Mouse (Mus musculus) neural tube, embryonic 15.5 days (tissue): ENCODE measurements at regions not wholly inside any gene's neighbourhood (a gene's known extent, or its start where the extent isn't known, plus 50 kb on each side); places are given as distances from the start of the nearest gene placed in this dataset.

Experiments used
- ATAC-seq: fragments of 200-750 bp; cut with Nextera tagmentation; 2 replicates; pipeline ENCODE4 v1.8.0; 2017; ENCODE audit warnings: mild to moderate bottlenecking, moderate TSS enrichment, moderate library complexity; ENCODE audit not compliant: low FRiP score
- H3K27ac ChIP-seq: fragments of 300-500 bp; sonication (generic); replicated peaks from 2 replicates; pipeline ENCODE4 v1.5.1; 2015; ENCODE audit warnings: mild to moderate bottlenecking, inconsistent platforms
- H3K27me3 ChIP-seq: fragments of 300-500 bp; sonication (generic); replicated peaks from 2 replicates; pipeline ENCODE4 v1.6.1; 2015; ENCODE audit warnings: inconsistent platforms
- H3K36me3 ChIP-seq: fragments of 300-500 bp; sonication (generic); 2 replicates; pipeline ENCODE4 v1.6.1; 2015; ENCODE audit warnings: inconsistent platforms
- H3K4me1 ChIP-seq: fragments of 300-500 bp; sonication (generic); 2 replicates; pipeline ENCODE4 v1.6.1; 2015; ENCODE audit warnings: inconsistent platforms
- H3K4me2 ChIP-seq: fragments of 300-500 bp; sonication (generic); 2 replicates; pipeline ENCODE4 v1.6.1; 2015; ENCODE audit warnings: inconsistent platforms, mild to moderate bottlenecking, moderate library complexity
- H3K4me3 ChIP-seq: fragments of 300-500 bp; sonication (generic); replicated peaks from 2 replicates; pipeline ENCODE4 v1.5.1; 2015; ENCODE audit warnings: mild to moderate bottlenecking, inconsistent platforms
- H3K9ac ChIP-seq: fragments of 300-500 bp; sonication (generic); replicated peaks from 2 replicates; pipeline ENCODE4 v1.6.1; 2015; ENCODE audit warnings: mild to moderate bottlenecking, inconsistent platforms
- H3K9me3 ChIP-seq: fragments of 300-500 bp; sonication (generic); replicated peaks from 2 replicates; pipeline ENCODE4 v1.6.1; 2016; ENCODE audit warnings: inconsistent platforms
- WGBS: fragments of 180-500 bp; shearing (Covaris S2); methylation state at CpG from one replicate; pipeline ENCODE4 v1.1.7; 2015; ENCODE audit warnings: mixed read lengths; 5-methylcytosine and 5-hydroxymethylcytosine counted together

GRCm38 (mm10) chr3:10974429-10974828 is 638.9 kb upstream of the Gm38303 start:
- Histone ChIP-seq H3K27me3 (no peaks in the 10 kb centered on the region), H3K9me3 (no peaks in the 10 kb centered on the region), H3K4me3 (no peak overlapping the region), H3K4me1 (no peaks in the 10 kb centered on the region), H3K9ac (no peak overlapping the region), H3K36me3 (no peaks in the 10 kb centered on the region), H3K4me2 (no peak overlapping the region), H3K27ac (no peak overlapping the region)
- ATAC-seq: no peak
- WGBS: 94% methylated on average over 3 of the region's 3 CpGs

DNA sequence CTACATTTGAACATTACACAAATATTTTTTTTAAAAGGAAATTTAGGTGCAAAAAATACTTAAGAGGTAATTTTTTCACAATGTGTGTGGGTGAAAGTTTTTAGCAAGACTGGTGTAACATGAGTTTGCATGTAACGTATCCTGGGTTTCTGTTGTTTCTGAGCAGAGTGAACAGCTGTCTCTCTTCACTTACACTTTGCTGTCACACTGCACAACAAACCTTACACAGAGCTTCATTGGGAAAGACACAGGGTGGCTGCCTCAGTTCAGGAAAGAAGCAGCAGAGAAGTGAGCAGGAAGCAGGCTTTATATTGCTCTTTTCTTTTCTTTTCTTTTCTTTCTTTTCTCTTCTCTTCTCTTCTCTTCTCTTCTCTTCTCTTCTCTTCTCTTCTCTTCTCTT is 617.1 kb upstream of the Gm38303 start:
- Histone ChIP-seq H3K27ac (no peak overlapping the region), H3K36me3 (no peaks in the 10 kb centered on the region), H3K4me2 (no peak overlapping the region), H3K9me3 (no peaks in the 10 kb centered on the region), H3K4me3 (no peak overlapping the region), H3K9ac (no peak overlapping the region), H3K27me3 (no peaks in the 10 kb centered on the region), H3K4me1 (no peaks in the 10 kb centered on the region)
- no peak for ATAC-seq
- WGBS: 95% methylated on average over 1 of the region's 1 CpGs

DNA sequence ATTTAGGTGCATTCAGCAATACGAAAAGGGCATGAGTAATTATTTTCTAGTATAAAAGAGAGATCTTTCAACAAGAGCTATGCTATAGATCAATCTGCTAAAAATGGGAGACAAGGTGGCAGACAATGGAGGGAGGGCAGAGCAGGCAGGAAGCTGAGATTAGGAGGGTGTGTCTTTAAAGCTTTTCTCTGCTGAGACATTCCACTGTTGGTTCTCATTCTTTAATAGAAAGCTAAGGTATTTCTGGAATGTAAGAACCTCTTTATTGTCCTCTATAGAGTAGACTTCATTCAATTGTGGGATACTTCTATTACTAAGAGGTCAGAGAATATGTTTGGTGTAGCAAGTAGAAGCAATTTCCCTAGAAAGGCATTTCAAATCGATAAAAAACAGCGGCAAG is 581.6 kb upstream of the Gm38303 start:
- H3K36me3 ChIP-seq: no peaks in the 10 kb centered on the region
- H3K4me2 ChIP-seq: no peak overlapping the region
- H3K4me3 ChIP-seq: no peak overlapping the region
- no peak overlapping the region for H3K9ac ChIP-seq
- no peaks in the 10 kb centered on the region for H3K27me3 ChIP-seq
- H3K4me1 ChIP-seq: no peaks in the 10 kb centered on the region
- no peak for ATAC-seq
- no peaks in the 10 kb centered on the region for H3K9me3 ChIP-seq
- WGBS: 63% methylated on average over 3 of the region's 3 CpGs
- H3K27ac ChIP-seq: no peak overlapping the region

- Histone ChIP-seq H3K4me2 (no peak overlapping the region), H3K36me3 (no peaks in the 10 kb centered on the region), H3K9ac (no peak overlapping the region), H3K27ac (no peak overlapping the region), H3K9me3 (no peaks in the 10 kb centered on the region), H3K4me3 (no peak overlapping the region), H3K27me3 (no peaks in the 10 kb centered on the region), H3K4me1 (no peaks in the 10 kb centered on the region)
- WGBS: 62% methylated on average over 2 of the region's 2 CpGs
- ATAC-seq: peak; percentile 21; the same call in 1 of the 2 replicates
These were observed 556.5 kb upstream of the Gm38303 start for GRCm38 (mm10) chr3:10891981-10892380.
